Mouse (Mus musculus): ENCODE data around the gene Pip5k1c. TPM values are rescaled to one million over a fixed set of nuclear protein-coding genes. Genes with fewer than 3 reads are reported as not detected.

Gene Pip5k1c
- total RNA-seq, 1 experiment from 2014 or later, result 38.7 TPM

DNA sequence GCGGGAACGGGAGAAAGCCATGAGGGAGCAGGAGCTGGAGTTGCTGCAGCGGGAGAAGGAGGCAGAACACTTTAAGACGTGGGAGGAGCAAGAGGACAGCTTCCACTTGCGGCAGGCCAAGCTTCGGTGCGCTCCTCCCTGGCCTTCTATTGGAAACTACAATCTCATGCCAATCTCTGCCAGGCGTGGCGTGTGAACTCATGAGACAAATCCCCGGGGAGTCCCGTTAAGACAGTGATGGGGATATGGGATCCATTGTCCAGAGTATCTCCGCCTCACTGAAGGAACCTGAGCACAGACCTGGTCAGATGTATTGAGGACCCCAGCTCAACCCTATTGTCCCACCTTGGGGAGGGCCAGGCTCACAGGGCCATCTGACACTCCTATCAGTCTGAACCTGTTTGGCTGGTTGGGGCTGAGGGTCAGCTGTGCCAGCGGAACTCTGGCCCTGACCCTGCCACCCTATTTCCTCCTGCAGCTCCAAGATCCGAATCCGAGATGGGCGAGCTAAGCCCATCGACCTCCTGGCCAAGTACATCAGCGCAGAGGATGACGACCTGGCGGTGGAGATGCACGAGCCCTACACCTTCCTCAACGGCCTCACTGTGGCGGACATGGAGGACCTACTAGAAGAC, 30.5 kb downstream of the Pip5k1c start:
- no peak for DNase-seq

DNA sequence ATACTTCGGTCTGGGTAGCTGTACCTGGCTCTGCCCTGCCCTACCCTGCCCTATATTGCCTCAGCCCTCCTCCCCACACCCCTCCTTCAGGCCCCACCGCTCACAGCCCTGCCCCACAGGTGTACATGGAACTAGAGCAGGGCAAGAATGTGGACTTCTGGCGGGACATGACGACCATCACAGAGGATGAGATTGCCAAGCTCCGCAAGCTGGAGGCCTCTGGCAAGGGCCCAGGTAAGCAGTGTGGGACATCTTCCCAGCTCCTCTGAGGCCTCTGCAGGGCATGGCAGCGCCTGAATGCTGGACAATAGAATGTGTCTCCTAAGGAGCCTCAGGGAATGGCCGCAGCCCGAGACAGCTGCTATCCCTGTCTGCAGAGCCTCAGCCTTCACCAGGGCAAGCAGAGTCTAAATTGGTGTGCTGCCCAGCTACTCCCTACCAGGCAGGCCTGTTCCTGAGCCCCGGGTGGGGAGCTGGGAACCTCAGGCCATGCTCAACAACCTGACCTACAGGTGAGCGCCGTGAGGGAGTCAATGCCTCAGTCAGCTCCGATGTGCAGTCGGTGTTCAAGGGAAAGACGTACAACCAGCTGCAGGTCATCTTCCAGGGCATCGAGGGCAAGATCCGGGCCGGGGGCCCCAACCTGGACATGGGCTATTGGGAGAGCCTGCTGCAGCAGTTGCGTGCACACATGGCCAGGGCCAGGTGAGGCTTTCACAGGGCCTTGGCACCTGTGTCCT, 31.2 kb downstream of the Pip5k1c start:
- no peak for DNase-seq

DNA sequence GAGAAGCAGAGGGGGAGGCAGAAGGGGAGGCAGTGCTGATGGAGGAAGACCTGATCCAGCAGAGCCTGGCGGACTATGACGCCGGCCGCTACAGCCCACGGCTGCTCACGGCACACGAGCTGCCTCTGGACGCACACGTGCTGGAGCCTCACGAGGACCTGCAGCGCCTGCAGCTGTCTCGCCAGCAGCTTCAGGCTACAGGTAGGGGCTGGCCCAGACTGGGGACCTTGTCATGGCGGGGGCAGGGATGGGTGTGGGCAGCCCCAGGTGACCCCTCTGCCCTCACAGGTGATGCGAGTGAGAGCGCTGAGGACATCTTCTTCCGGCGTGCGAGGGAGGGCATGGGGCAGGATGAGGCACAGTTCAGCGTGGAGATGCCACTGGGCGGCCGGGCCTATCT, 32.4 kb downstream of the Pip5k1c start:
- DNase-seq, result no peak

DNA sequence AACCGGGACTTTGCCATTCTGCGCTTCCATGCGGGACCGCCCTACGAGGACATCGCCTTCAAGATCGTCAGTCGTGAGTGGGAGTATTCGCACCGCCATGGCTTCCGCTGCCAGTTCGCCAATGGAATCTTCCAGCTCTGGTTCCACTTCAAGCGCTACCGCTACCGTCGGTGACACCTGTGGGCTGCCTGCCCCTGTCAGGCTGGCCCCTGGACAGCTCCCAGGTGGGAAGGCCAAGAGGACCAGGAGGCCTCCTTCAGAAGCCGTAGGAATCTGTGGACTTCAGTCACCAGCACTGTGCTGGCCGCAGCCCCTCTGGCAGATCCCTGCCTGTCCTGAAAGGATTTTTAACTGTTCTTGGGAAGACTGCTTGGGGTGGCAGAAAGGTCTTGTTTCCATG, 33.0 kb downstream of the Pip5k1c start:
- DNase-seq, result no peak

DNA sequence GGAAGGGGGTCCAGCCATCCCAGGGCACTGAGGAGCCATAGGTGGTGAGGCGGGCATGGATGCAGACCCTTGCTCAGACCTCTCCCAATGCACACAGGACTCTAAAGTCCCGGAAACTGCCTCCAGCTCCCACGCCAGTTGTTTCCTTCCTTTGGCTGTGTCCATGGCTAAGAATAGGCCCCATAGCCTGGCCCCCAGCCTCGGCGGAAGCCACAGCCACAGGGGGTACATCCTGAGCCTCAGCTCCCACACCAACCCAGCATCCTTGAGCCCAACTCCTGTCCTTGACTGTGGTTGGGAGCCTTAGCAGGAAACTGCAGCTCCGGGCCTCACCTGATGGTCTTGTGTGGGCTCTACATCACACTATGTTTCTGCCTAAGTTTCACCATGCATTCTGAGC, 34.1 kb downstream of the Pip5k1c start:
- peak; percentile 73 for DNase-seq

DNA sequence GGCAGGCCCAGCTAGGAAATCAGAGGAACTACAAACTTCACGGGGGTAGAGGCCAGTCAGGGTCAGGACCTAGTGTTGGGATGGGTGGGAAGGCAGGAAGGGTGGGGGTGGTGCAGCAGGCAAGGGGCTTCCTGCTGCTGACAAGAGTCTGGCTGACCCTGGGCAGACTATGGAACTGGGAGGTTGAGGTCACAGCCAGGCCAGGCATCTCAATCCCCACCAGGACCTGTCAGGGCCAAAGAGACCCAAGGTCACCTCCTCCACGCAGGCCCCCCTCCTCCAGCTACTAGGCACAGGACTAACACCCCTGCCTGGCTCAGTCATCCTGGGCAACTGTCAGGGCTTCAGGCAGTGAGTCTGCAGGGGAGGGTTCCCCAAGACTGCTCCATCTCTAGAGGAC, 35.2 kb downstream of the Pip5k1c start:
- no peak for DNase-seq

DNA sequence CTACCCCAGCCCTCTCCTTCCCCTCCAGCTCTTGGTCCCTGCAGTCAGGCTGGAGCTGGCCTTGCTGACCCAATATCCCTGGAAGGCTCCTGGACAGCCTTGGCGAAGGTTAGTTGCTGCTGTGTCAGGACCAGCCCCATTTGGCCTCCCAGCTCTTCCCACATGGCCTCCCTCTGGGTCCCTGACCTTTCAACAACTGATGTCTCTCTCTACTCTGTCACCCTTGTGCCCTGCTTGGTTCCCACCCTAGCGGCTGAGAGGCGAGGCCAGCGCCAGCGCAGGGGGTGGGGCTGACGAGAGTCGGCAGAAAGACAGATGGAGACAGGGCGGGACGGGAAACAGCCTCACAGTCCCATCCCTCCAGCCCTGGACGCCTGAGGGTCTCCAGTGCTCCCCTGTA, 35.6 kb downstream of the Pip5k1c start, which contains the start of gene Tbxa2r:
Gene Tbxa2r, plus strand, starts transcription at position 346 of the 400 bp plus-strand sequence.
- peak; percentile 94 for DNase-seq

DNA sequence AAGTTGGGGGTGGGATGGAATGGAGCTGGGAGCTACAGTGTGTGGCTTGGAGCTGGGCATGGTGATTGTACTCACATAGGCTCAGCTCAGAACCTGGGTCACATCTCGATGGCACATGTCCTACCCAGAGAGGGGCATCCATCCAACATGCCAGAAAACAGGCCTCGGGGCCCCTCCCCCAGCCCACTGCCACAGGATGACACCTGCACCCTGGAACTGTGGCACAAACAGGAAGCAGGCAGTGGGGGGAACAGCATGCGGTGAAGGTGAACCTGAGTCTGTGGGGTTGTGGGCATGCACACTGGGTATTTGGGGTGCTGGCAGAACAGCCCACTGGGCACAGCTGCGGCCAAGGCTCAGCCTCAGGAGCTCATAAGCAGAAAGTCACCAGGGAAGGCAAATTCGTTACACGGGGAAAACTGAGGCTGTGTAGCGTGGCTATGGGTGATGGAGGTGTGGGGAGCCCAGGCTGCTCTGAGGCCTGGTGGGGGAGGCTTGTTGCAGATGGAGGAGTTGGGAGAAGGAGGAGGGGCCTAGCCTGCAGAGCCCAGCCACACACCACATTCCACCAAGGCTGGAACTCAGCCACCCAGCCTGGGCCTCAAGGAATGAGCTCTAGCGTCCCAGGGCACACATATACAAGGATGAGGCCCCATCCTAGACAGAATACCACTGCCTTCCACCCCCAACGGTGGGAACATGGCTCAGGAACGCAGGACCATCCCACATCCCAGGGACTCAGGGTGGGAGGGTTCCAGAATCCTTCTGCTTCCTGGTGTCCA, 36.6 kb downstream of the Pip5k1c start:
- peak; percentile 62 for DNase-seq

DNA sequence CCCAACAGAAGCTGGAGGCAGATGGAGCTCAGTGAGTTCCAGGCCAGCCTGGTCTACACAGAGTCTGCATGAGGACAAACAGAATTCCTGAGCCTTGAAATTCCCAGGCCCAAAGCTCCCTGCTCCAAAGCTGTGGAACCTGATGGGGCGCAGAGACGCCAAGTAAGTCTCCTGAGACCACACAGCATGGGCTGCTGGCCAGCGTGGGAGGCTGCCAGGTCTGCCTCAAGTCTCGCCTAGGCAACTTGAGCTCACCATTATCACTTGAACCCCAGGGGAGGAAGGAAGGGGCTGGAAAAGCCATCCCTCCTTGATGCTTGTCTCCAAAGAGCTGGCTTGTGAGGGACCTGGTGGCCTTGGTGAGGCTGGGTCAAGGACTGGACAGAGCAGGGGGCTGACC, 37.2 kb downstream of the Pip5k1c start:
- no peak for DNase-seq

DNA sequence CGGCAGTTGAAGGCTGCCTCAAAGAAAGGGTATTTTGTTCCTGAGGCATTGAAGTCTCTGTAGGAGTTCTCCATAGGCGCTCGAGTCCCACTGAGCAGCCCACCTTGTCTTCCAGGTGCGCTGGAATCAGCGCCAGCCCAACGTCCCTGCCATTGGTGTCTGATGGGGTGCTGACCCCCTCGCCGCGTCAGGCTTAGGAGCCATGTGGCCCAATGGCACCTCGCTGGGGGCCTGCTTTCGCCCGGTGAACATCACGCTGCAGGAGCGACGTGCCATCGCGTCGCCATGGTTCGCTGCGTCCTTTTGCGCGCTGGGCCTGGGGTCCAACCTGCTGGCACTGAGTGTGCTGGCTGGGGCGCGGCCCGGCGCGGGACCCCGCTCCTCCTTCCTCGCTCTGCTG, 39.5 kb downstream of the Pip5k1c start:
- no peak for DNase-seq

DNA sequence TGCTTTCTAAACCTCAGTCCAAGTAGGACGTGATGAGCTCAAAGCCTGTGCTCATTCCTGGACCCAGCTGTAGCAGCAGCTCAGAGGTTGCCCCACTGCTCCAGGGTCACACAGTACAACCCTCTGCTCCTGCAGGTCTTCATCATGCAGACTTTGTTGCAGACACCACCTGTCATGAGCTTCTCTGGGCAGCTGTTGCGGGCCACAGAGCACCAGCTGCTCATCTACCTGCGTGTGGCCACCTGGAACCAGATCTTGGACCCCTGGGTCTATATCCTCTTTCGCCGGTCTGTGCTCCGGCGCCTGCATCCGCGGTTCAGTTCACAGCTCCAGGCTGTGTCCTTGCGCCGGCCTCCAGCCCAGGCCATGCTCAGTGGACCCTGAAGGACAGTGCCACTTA, 41.6 kb downstream of the Pip5k1c start:
- no peak for DNase-seq

DNA sequence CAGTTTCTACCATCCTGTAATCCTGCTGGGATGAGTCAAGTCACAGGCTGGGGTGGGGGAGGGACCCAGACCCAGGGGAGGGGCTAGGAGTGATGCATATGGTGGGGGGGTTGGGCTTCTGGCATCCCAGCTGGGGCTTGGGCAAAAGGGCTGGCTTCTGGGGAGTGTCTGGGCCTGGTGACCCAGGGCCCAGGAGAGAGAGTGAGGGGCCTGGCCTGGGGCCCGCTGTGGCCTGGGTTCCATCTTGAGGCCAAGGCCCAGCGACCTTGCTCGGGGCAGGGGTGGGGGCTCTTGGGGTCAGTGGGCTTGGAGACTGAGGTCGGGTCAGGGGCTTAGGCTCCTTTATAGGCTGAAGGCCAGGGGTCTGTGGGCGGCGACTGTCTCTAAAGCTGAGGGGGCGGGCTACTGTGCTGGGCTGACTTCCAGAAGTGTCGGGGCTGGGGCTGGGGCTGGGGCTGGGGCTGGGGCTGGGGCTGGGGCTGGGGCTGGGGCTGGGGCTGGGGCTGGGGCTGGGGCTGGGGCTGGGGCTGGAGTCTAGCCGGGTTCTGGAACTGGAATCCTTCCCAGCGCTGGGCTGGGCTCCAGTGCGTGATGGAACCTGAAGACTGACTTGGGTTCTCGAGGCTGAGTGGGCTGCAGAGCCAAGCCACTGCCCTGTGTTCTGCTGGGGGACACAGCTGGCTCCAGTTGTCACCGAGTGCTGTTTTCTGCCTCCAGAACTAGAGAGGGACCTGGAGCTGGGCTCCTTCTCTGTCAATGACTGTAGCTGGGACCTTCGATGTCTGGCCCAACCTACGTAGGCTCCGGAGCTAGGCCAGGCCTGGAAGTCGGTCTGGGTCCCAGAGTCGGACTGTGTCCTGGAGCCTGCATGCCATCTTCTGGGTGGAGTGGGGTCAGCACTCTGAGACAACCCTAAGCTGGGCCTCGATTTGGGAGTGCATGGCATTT, 42.9 kb downstream of the Pip5k1c start:
- no peak for DNase-seq

DNA sequence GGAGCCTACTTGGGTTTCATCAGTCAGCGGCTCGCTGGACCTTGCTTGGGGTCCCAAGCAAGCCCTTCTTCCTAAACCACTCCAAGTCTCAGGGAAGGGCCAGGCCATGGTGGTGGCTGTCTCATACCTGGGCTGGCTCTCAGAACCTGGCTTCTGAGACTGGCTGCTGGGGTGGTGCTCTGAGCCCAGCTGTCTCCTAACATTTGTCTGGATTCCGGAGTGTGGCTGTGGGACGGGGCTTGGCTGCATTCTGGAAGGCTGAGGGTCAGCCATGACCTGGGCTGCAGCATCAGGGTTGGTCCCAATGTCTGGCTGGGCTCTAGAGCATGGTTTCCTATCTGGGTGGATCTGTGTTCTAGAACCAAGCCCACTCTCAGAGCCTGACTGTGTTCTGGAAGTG, 43.8 kb downstream of the Pip5k1c start:
- no peak for DNase-seq

DNA sequence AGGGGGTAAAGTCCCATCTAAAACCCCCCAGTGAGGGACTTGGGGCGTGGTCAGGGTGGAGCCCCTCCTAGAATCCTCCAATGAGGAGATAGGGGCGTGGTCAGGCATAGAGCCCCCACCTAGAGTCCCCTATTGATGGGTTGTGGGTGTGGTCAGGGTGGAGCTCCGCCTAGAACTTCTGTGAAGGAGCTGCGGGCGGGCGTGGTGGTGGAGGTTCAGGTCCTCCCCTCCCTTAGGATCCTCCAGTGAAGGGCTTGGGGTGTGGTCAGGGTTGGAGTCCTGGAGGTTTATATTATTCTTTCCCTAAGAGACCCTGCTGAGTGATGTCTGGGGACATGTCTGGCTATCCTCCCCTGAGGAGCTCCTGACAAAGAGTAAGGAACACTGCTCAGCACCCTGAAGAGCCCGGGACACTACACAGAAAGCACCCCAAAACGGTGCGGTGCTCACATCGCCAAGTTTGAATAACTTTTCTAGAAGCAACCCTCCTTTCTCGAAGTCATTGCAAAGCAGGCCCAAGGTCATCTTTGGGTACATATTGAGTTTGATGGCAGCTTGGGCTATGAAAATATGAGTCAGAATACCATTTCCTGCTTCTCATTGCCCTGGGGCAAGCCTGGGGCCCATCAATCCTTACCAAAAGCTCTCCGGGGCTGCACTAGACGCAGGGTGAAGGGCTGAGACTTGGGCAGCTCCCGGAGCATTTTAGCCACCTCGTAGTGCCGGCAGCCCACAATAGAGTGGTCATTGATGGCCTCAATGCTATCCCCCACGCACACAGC, 48.0 kb downstream of the Pip5k1c start:
- DNase-seq, result no peak

DNA sequence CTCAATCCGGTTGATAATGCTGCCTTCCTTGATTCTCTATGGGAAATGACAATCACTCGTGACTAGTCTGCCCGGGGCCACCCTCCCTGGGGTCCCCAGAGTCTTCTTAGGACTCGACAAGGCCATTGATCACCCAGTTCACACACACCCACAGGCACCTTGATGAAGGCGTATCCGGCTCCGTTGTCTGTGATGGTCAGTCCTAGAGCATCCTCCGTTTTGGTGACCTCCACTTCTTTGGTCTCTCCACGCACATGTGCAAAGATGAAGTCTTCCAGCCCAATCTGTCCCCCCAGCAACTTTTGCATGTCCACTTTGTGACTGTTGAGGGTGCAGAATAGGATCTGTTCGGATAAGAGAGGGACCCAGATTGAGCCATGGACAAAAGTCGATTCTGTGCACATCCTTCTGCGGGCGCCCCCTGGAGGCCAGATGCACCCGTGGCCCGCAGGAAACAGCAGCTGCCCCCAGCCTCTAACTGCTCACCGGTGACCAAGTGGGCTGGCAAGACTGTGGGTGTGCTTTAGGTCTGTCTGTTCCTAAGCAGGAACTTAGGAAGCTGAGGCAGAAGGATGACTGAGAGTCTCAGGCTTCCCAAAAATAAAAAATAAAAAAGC, 48.7 kb downstream of the Pip5k1c start:
- DNase-seq, result peak; percentile 89

DNA sequence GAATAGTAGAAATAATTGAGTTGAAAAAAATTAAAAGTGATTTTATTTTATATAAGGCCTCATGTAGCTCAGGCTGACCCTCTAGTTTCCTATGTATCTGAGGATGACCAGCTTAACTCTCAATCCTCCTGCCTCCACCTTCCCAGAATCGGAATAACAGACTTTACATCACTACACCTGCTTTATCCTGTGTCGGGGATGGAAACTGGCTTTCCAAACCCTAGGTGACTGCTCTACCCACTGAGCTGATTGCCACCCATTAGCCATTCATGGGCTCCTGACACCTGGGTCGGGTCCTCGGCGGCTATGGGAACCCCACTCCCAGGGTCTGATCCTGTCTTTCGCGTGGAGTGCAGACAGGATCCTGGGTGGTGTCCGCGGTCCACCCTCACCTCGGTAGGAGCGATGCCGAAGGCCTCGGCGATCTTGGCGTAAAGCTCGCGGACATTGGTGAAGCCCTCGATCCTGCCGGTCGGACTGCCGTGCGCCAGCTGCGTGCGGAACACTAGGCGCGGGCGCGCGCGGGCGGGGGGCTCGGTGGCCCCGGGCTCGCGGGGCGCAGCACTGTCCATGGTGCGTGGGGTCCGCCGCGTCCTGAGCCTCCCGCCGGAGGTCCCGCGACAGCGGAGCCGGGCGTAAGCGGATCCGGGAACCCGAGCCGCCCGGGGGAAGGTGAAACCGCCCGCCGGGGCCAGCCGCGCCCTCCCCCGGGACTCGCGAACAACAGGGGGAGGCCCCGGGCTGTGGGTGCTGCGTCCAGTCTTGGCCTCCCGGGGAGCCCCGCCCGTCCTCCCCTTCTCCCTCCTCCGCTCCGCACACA, 50.1 kb downstream of the Pip5k1c start, which contains the start of gene Gipc3:
Gene Gipc3, minus strand, starts transcription at position 581 of the 820 bp plus-strand sequence.
- DNase-seq, result peak; percentile 67

DNA sequence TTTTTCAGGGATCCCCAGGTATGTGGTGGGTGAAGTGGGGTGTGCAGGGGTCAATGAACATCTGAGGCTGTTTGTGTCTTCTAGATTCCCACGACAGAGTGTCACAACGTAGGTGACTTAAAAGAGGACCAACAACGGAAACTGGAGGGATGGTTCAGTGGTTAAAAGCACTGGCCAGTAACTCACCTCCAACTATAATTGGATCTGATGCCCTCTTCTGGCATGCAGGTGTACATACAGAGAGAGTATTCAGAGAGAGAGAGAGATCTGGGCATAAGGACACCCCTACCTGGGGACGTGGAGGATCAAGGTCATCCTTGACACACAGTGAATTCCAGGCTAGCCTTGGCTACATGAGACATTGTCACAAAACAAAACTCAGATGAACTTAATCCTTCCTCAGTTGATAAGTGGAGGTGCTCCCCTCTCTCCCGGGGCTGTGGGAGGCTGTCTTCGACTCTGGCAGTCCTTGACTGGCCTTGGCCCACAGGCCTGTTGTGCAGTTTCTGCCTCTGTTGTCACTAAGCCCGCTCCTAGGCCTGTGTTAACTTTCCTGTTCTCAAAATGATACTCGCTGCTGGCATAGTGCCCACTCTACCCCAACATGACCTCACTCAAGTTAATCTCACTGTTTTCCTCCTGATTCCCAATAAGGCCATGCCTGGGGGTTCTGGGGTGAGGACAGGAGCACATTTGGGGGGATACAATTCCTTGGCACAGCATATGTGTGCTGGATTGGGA, 51.8 kb downstream of the Pip5k1c start:
- peak; percentile 76 for DNase-seq

DNA sequence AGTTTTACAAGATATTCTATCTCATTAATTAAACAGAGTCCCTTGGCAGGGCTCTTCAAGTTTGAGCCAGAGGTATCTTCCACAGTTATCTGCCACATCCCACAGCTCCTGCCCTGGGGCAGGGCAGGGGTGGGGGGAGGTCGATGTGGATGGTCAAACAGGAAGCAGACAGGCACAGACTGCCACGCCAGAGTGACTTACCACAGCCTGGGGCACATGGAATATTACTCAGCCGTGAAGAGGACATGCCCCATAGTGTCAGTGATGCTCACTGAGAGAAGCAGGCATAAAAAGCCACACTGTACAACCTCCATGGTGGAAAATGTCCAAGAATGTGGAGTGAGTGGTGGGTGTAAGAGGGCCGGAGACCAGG, 52.4 kb downstream of the Pip5k1c start:
- DNase-seq, result no peak

DNA sequence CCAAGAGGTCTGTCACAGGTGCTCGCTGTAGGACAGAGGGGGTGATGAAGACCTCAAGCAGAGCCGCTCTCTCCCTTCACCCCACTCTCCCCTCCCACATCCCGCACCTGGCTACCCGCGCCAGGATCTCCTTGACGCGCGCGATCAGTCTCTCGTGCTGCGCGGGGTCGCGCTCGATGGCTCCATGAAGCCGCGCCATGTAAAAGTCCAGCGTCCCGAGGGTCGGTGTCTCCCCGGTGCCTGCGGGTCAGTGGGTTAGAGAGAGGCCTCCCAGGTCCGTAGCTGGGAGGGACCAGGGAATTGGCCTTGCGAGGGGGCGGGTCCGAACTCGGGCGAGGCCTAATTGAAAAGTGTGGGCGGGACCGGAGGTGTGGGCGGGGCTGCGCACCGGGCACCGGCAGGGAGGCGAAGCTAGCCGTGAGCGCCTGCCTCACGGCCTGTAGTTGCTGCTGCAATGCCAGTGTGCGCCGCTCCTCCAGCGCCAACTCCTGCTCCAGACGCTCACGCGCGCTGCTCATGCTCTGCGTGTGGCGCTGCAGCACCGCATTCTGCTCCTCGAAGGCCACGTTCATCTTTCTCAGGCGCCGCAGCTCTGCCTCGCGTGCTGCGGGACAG, 53.8 kb downstream of the Pip5k1c start:
- DNase-seq, result peak; percentile 92
